Mouse (Mus musculus): ENCODE measurements around the gene Usp34. TPM values are rescaled to one million over a fixed set of nuclear protein-coding genes. Genes with fewer than 3 reads are reported as not detected.
"Not testable (repeated sequence)": the region's sequence is repeated elsewhere in the genome, so short reads cannot be mapped to it uniquely, and the experiment has no call there.

Gene Usp34
- total RNA-seq (2021), result 10 to 100 TPM; 51.9 to 55.2 TPM

GRCm38 (mm10) chr11:23306764-23307565, at the start of gene Usp34:
Usp34 (plus strand) TSS chr11:23306895.
- DNase-seq, result peak; percentile 81

DNA sequence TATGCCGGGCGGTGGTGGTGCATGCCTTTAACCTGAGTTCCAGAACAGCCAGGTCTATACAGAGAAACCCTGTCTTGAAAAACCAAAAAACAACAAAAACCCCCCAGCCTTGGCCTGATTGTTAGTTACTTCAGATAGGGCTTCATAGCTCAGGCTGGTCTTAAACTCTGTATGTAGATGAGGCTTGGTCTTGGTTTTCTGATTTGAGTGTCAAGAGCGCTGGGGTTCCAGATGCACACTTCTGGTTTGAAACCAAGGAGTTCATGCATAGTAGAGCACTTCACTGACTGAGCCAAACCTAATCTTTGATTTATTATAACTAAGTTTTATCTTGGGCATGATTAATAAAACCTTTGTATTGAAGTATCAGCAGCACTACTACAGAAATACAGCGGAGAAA, 47.6 kb upstream of the Usp34 start:
- no peak for DNase-seq

- no peak for DNase-seq
These were observed 47.2 kb upstream of the Usp34 start for GRCm38 (mm10) chr11:23259481-23259880.

GRCm38 (mm10) chr11:23260186-23260585, 46.5 kb upstream of the Usp34 start:
- no peak for DNase-seq

DNA sequence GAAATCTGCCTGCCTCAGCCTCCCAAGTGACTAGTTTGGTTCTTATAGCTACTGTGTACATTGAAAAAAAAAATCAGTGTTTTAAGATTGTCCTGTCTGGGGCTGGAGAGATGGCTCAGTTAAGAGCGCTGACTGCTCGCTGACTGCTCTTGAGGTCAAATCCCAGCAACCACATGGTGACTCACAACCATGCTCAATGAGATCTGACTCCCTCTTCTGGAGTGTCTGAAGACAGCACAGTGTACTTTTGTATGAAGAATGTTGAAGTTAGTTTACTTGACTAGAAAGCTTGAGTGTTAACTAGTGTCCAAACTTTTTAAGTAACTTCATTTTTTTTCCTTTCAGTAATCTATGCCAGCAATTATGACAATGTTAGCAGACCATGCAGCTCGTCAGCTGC, 45.2 kb upstream of the Usp34 start:
- DNase-seq, result no peak

DNA sequence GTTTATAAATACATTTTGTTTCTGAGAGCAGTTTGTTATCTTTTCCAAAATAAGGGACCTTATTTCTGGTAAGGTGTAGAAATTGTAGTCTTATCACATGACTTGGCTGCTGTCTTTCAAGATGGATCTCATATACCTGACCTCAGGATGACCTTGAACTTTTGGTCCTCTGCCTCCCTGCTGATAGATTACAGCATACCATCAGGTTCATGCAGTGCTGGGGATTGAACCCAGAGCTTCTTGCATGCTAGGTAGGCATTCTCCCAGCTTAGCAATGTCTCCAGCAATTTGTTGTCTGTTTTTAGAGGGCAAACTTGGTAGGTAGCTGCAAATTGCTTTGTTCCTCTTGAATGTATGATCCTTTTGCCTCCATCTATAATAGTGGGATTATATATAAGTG, 41.7 kb upstream of the Usp34 start:
- DNase-seq, result no peak

DNA sequence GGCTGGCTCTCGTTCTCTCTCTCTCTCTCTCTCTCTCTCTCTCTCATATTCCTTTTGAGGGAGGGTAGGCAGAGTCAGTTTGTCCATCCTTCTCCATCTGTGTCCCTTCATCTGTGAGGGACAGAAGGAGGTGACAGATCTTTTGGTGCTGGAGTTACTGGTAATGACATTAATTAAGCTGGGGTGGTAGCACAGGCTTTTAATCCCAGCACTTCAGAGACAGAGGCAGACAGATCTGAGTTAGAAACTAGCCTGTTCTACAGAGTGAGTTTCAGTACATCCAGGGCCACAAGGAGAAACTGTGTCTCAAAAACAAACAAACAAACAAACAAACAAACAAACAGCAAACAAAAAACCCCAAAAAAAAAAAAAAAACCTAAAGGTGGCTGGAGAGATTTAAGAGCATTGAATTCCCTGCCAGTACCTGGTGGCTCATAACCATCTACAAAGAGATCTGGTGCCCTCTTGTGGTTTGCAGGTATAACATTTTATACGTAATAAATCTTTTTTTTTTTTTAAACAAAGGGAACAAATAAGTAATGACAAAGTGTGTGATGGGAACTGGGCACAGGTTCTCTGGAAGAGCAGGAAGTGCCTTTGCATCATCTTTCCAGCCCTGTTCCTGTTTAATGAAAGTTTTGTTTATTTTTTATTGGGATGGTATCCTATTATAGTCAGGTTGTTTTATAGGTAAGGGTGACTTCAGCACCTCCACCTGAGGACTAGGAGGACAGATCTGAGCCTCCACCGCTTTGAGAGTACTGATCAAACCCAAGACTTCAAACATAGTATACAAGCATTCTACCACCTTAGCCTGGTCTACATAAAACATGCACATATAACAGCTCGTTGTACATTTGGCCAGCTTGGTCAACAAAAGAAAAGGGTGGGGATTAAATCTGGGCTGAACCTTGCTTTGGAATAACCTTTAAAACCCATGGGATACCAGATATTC, 34.6 kb upstream of the Usp34 start:
- DNase-seq, result peak; percentile 26

GRCm38 (mm10) chr11:23275780-23276179, 30.9 kb upstream of the Usp34 start:
- DNase-seq, result no peak

- no peak for DNase-seq
These were observed 22.2 kb upstream of the Usp34 start for GRCm38 (mm10) chr11:23284469-23284868.

DNA sequence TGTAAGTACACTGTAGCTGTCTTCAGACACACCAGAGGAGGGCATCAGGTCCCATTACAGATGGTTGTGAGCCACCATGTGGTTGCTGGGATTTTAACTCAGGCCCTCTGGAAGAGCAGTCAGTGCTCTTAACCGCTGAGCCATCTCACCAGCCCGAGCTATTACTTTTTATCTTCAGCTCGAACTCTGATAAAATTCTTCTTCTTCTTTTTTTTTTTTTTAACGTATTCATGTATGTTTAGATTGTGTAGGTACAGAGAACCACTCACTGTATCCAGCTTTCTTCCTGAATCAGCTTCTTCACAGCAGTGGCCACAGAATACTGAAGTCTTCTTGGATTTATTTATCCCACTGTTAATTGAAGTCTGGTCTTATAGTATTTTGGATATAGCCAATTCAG, 17.8 kb upstream of the Usp34 start:
- not testable (repeated sequence) for DNase-seq

- DNase-seq, result no peak
These were observed 9.3 kb upstream of the Usp34 start for GRCm38 (mm10) chr11:23297379-23297778.

GRCm38 (mm10) chr11:23298301-23298700, 8.4 kb upstream of the Usp34 start:
- DNase-seq, result no peak

DNA sequence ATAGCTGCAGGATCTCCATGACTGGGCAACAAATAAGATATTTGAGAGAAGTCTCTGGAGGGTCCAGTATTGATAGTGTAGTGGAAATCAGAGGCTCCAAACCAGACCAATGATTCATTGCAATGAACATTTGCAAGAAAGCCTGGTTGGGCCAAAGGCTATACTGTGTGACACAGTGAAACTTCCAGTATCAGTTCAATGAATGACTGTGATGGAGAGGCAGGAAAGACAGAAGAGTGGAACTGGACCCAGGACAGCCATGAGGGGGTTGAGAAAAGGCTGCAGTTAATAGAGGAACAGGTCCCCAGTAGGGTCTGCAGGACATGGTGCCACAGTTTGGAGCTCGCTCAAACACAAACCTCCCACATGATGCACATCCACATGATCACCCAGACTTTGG, 6.8 kb upstream of the Usp34 start:
- no peak for DNase-seq

DNA sequence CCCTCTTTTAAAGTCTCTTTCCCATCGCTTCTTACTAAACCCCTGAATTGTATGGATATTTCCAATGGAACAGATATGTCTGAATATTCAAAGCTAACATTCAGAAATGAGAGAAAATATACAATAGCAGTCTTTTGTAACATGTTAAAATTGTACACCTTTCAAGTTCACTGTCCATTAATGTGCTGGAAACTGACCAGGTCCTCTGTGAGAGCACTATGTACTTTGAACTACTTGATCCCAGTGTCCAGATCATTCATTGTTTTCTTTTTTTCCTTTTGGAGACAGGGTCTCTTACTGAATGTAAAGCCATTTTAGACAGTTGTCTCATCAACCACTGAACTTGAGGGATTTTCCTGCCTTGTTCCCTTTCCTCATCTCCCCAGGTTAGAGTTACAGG, 3.6 kb upstream of the Usp34 start:
- no peak for DNase-seq

- not testable (repeated sequence) for DNase-seq
These were observed 1.5 kb upstream of the Usp34 start for GRCm38 (mm10) chr11:23305101-23305672.

GRCm38 (mm10) chr11:23305673-23306608, 754 bp upstream of the Usp34 start:
- peak; percentile 97 for DNase-seq

- DNase-seq, result no peak
These were observed 848 bp downstream of the Usp34 start for GRCm38 (mm10) chr11:23307566-23307920.

- no peak for DNase-seq
These were observed 6.8 kb downstream of the Usp34 start for GRCm38 (mm10) chr11:23313496-23313895.

- no peak for DNase-seq
These were observed 22.7 kb downstream of the Usp34 start for GRCm38 (mm10) chr11:23329413-23329812.

- DNase-seq, result no peak
These were observed 25.4 kb downstream of the Usp34 start for GRCm38 (mm10) chr11:23332136-23332535.

DNA sequence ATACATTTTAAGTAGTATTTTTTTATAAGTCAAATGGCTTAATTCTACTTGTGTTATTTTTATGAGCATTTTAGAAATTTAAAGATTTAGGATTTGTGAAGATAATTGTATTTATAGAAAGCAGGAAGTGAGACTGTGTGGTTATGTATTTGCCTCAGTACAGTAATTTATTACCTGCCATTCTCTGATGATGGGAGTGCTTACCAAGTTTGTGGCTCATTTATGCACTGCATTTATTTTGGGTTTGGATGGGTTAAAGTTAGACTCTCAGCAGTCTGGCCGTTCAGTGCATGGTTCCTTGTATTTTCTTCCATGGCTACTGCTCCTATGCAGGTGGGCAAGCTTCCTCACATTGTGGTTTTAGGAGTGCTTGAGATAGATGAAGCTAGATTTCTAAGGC, 28.5 kb downstream of the Usp34 start:
- DNase-seq, result no peak

- not testable (repeated sequence) for DNase-seq
These were observed 50.5 kb downstream of the Usp34 start for GRCm38 (mm10) chr11:23357226-23357625.

All from heart, postnatal 4 days (tissue).